23 mouse cellular contexts compared by ENCODE assay signal in the genomic region with DNA sequence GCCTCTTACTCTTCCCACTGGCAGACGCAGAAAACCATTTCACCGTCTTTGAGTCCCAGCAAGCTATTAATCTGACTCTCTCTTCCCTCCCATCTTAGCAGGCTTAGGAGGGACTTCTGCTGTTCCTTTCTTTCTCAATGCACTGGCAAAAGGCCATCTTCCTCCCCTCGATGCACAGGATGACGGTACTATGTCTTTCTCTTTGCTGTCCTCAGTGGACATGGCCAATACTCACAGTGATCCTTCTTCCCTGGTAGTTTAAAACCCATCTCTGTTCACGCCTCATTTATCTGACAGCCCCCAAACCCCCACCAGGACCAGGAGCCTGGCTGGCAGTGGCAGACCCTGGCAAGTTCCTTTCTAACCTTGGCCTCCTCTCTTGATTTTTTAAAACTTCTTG. TPM values are rescaled to one million over a fixed set of nuclear protein-coding genes. Genes with fewer than 3 reads are reported as not detected.
DNase-seq lines count a peak whose midpoint lies in the region; ATAC-seq and TF ChIP-seq lines count a peak whose summit lies in the region.
"Had no signal": no experiment of that assay in that cellular context is flagged by ENCODE, and none has a peak within 500 bp of the region (broad histone marks: within the 10 kb centered on the region; RNA-seq: fewer than 3 reads in every experiment).

No protein-coding gene starts in this region.

- H3K4me3 ChIP-seq in hindbrain, embryonic 15.5 days, result no peak overlapping the region
- no peak overlapping the region for H3K4me3 ChIP-seq in hindbrain, embryonic 14.5 days (replicated peaks; ENCODE audit: low read length)
- no peak overlapping the region for H3K4me3 ChIP-seq in limb, embryonic 14.5 days (replicated peaks; ENCODE audit: low read length)
- no peak overlapping the region for H3K4me3 ChIP-seq in limb, embryonic 10.5 days
- H3K4me3 ChIP-seq in midbrain, postnatal 0 days (ENCODE audit: low read depth, low read length), result no peak overlapping the region
- H3K4me3 ChIP-seq in midbrain, embryonic 15.5 days, result no peak overlapping the region
- H3K4me3 ChIP-seq: erythroblast, embryonic 14.5 days; forebrain, embryonic 13.5 days; hindbrain, embryonic 10.5 days; liver, embryonic 15.5 days; megakaryocyte, embryonic 14.5 days; midbrain, embryonic 12.5 days; stomach, embryonic 15.5 days had no signal

- no peaks in the 10 kb centered on the region for H3K9me3 ChIP-seq in hindbrain, embryonic 15.5 days
- no peaks in the 10 kb centered on the region for H3K9me3 ChIP-seq in hindbrain, embryonic 14.5 days (ENCODE audit: control insufficient read depth, low read length)
- no peaks in the 10 kb centered on the region for H3K9me3 ChIP-seq in limb, embryonic 14.5 days (ENCODE audit: control insufficient read depth, low read length)
- no peaks in the 10 kb centered on the region for H3K9me3 ChIP-seq in limb, embryonic 10.5 days (replicated peaks)
- H3K9me3 ChIP-seq in midbrain, postnatal 0 days (ENCODE audit: low read length), result no peaks in the 10 kb centered on the region
- no peaks in the 10 kb centered on the region for H3K9me3 ChIP-seq in midbrain, embryonic 15.5 days
- H3K9me3 ChIP-seq: forebrain, embryonic 13.5 days; hindbrain, embryonic 10.5 days; liver, embryonic 15.5 days; midbrain, embryonic 12.5 days; stomach, embryonic 15.5 days had no signal

- no peak for DNase-seq in hindbrain, embryonic 14.5 days (ENCODE audit: low spot score)
- peak; percentile 16 for DNase-seq in limb, embryonic 14.5 days (ENCODE audit: low spot score)
- no peak for DNase-seq in limb, embryonic 10.5 days (ENCODE audit: low spot score)
- DNase-seq in midbrain, postnatal 0 days (ENCODE audit: low spot score), result peak; percentile 76
- DNase-seq in brain, embryonic 14.5 days (ENCODE audit: low read depth), result peak; percentile 30
- DNase-seq: adrenal gland, adult 2 months; cerebellum, adult 11 months; cerebellum, adult 9-10 months; gastrocnemius, postnatal 14 days; heart, postnatal 14 days; kidney, adult 2 months; right cerebral cortex, postnatal 25 days had no signal

- TF ChIP-seq CTCF in midbrain, postnatal 0 days (IDR thresholded peaks at IDR 0.05), result no peak
- TF ChIP-seq CTCF in brain, embryonic 14.5 days (IDR thresholded peaks at IDR 0.05; ENCODE audit: borderline replicate concordance, extremely low read depth, insufficient read depth, insufficient read length), result no peak

- 0 out of 2 replicates have a peak, but pooled peaks have one; percentile 23 for ATAC-seq in hindbrain, embryonic 15.5 days (ENCODE audit: low FRiP score, low read depth)
- ATAC-seq in hindbrain, embryonic 14.5 days (ENCODE audit: low FRiP score), result no peak
- ATAC-seq in limb, embryonic 14.5 days (ENCODE audit: low FRiP score, low read depth), result no peak
- no peak for ATAC-seq in midbrain, postnatal 0 days (ENCODE audit: low FRiP score)
- no peak for ATAC-seq in midbrain, embryonic 15.5 days (replicated peaks)
- ATAC-seq: activated CD4-positive, CD25-positive, alpha-beta regulatory T cell, adult 4 months; CD4-positive, CD25-positive, alpha-beta regulatory T cell, adult 4 months; forebrain, embryonic 13.5 days had no signal

- no peak for TF ChIP-seq POLR2A in limb, embryonic 14.5 days (IDR thresholded peaks at IDR 0.05; ENCODE audit: borderline replicate concordance, extremely low read depth, insufficient read depth, insufficient read length)
- TF ChIP-seq POLR2A in brain, embryonic 14.5 days (IDR thresholded peaks at IDR 0.05; ENCODE audit: borderline replicate concordance, extremely low read depth, insufficient read depth, insufficient read length, poor library complexity, severe bottlenecking), result no peak

- H3K36me3 ChIP-seq in hindbrain, embryonic 15.5 days, result no peaks in the 10 kb centered on the region
- no peaks in the 10 kb centered on the region for H3K36me3 ChIP-seq in hindbrain, embryonic 14.5 days (replicated peaks; ENCODE audit: control insufficient read depth, insufficient read depth)
- H3K36me3 ChIP-seq in limb, embryonic 14.5 days (ENCODE audit: control insufficient read depth, insufficient read depth, low read length), result no peaks in the 10 kb centered on the region
- H3K36me3 ChIP-seq in limb, embryonic 10.5 days, result no peaks in the 10 kb centered on the region
- H3K36me3 ChIP-seq in midbrain, postnatal 0 days (ENCODE audit: insufficient read depth, low read length), result no peaks in the 10 kb centered on the region
- H3K36me3 ChIP-seq in midbrain, embryonic 15.5 days (replicated peaks), result no peaks in the 10 kb centered on the region
- H3K36me3 ChIP-seq: hindbrain, embryonic 10.5 days; liver, embryonic 15.5 days; midbrain, embryonic 12.5 days; stomach, embryonic 15.5 days had no signal

- H3K27me3 ChIP-seq in hindbrain, embryonic 15.5 days, result no peaks in the 10 kb centered on the region
- H3K27me3 ChIP-seq in hindbrain, embryonic 14.5 days (ENCODE audit: control insufficient read depth, insufficient read depth, low read length), result no peaks in the 10 kb centered on the region
- H3K27me3 ChIP-seq in limb, embryonic 14.5 days (ENCODE audit: control insufficient read depth, insufficient read depth, low read length), result no peaks in the 10 kb centered on the region
- H3K27me3 ChIP-seq in limb, embryonic 10.5 days (ENCODE audit: low read depth, poor library complexity, severe bottlenecking), result no peaks in the 10 kb centered on the region
- no peaks in the 10 kb centered on the region for H3K27me3 ChIP-seq in midbrain, postnatal 0 days (ENCODE audit: insufficient read depth, low read length)
- H3K27me3 ChIP-seq in midbrain, embryonic 15.5 days (replicated peaks), result no peaks in the 10 kb centered on the region
- H3K27me3 ChIP-seq: forebrain, embryonic 13.5 days; liver, embryonic 15.5 days; midbrain, embryonic 12.5 days; stomach, embryonic 15.5 days had no signal

- no peak overlapping the region for H3K4me2 ChIP-seq in hindbrain, embryonic 15.5 days
- no peak overlapping the region for H3K4me2 ChIP-seq in hindbrain, embryonic 14.5 days (replicated peaks)
- no peak overlapping the region for H3K4me2 ChIP-seq in limb, embryonic 14.5 days (replicated peaks; ENCODE audit: low read depth, low read length, severe bottlenecking)
- H3K4me2 ChIP-seq in midbrain, postnatal 0 days (ENCODE audit: low read depth, low read length, poor library complexity, severe bottlenecking), result no peak overlapping the region
- no peak overlapping the region for H3K4me2 ChIP-seq in midbrain, embryonic 15.5 days
- H3K4me2 ChIP-seq: forebrain, embryonic 13.5 days; liver, embryonic 15.5 days; midbrain, embryonic 12.5 days; stomach, embryonic 15.5 days had no signal

- 54% methylated on average over 5 of the region's 5 CpGs for WGBS in hindbrain, embryonic 15.5 days
- 58% methylated on average over 5 of the region's 5 CpGs for WGBS in hindbrain, embryonic 14.5 days
- WGBS in limb, embryonic 14.5 days, result 74% methylated on average over 5 of the region's 5 CpGs
- 79% methylated on average over 5 of the region's 5 CpGs for WGBS in limb, embryonic 10.5 days
- whole genome bisulfite sequencing in midbrain, postnatal 0 days, result 46% methylated on average over 5 of the region's 5 CpGs
- WGBS in midbrain, embryonic 15.5 days, result 56% methylated on average over 5 of the region's 5 CpGs

- H3K9ac ChIP-seq in hindbrain, embryonic 15.5 days, result no peak overlapping the region
- H3K9ac ChIP-seq in hindbrain, embryonic 14.5 days, result no peak overlapping the region
- no peak overlapping the region for H3K9ac ChIP-seq in limb, embryonic 14.5 days (ENCODE audit: low read depth, low read length, severe bottlenecking)
- no peak overlapping the region for H3K9ac ChIP-seq in midbrain, postnatal 0 days (replicated peaks; ENCODE audit: low read length, poor library complexity, severe bottlenecking)
- H3K9ac ChIP-seq in midbrain, embryonic 15.5 days, result no peak overlapping the region
- H3K9ac ChIP-seq: forebrain, embryonic 13.5 days; liver, embryonic 15.5 days; midbrain, embryonic 12.5 days; stomach, embryonic 15.5 days had no signal

- no peak overlapping the region for H3K27ac ChIP-seq in hindbrain, embryonic 15.5 days (replicated peaks)
- no peak overlapping the region for H3K27ac ChIP-seq in hindbrain, embryonic 14.5 days
- H3K27ac ChIP-seq in limb, embryonic 14.5 days (replicated peaks; ENCODE audit: low read depth, low read length), result no peak overlapping the region
- H3K27ac ChIP-seq in limb, embryonic 10.5 days, result no peak overlapping the region
- no peak overlapping the region for H3K27ac ChIP-seq in midbrain, postnatal 0 days (ENCODE audit: low read depth, low read length)
- no peak overlapping the region for H3K27ac ChIP-seq in midbrain, embryonic 15.5 days
- H3K27ac ChIP-seq: forebrain, embryonic 13.5 days; hindbrain, embryonic 10.5 days; liver, embryonic 15.5 days; midbrain, embryonic 12.5 days; stomach, embryonic 15.5 days had no signal

- H3K4me1 ChIP-seq in hindbrain, embryonic 15.5 days (replicated peaks), result no peaks in the 10 kb centered on the region
- H3K4me1 ChIP-seq in hindbrain, embryonic 14.5 days (replicated peaks; ENCODE audit: control insufficient read depth, insufficient read depth, low read length), result no peaks in the 10 kb centered on the region; the same call in 1 of the 2 replicates
- no peaks in the 10 kb centered on the region for H3K4me1 ChIP-seq in limb, embryonic 14.5 days (ENCODE audit: control insufficient read depth, insufficient read depth, low read length)
- 0 out of 2 replicates have a peak, but pooled peaks cover 3% of the 10 kb centered on the region for H3K4me1 ChIP-seq in limb, embryonic 10.5 days
- no peaks in the 10 kb centered on the region for H3K4me1 ChIP-seq in midbrain, postnatal 0 days (ENCODE audit: insufficient read depth, low read length)
- H3K4me1 ChIP-seq in midbrain, embryonic 15.5 days, result no peaks in the 10 kb centered on the region
- H3K4me1 ChIP-seq: liver, embryonic 15.5 days; megakaryocyte, embryonic 14.5 days; stomach, embryonic 15.5 days had no signal

RNA-seq across cellular contexts. Expression of gene Map10, which starts 22.8 kb away (rescaled TPM):
- 7.5 and 7.7 TPM in 2 replicates for polyA plus RNA-seq in hindbrain, embryonic 15.5 days (2015; fragmentation: Nextera tagmentation; extraction: Ambion mirVana)
- 8.7 and 10.2 TPM in 2 replicates for polyA plus RNA-seq in hindbrain, embryonic 14.5 days (2014; fragmentation: Nextera tagmentation; extraction: Ambion mirVana)
- polyA plus RNA-seq in limb, embryonic 14.5 days (2012; rRNA removed), result 3.4 and 3.6 TPM in 2 replicates
- polyA plus RNA-seq in limb, embryonic 14.5 days (2014; fragmentation: Nextera tagmentation; extraction: Ambion mirVana), result 6.0 and 8.6 TPM in 2 replicates
- 5.6 and 7.8 TPM in 2 replicates for polyA plus RNA-seq in limb, embryonic 10.5 days (2016; fragmentation: Nextera tagmentation; extraction: Ambion mirVana)
- 11.0 and 11.6 TPM in 2 replicates for total RNA-seq in midbrain, postnatal 0 days (2014; rRNA removed)
- polyA plus RNA-seq in midbrain, postnatal 0 days (2015; fragmentation: Nextera tagmentation; extraction: Ambion mirVana), result 5.8 and 6.9 TPM in 2 replicates
- 8.9 and 9.3 TPM in 2 replicates for polyA plus RNA-seq in midbrain, embryonic 15.5 days (2015; fragmentation: Nextera tagmentation; extraction: Ambion mirVana)
- 5.1 and 5.8 TPM in 2 replicates for polyA plus RNA-seq in brain, embryonic 14.5 days (2012; rRNA removed)
- polyA plus RNA-seq: erythroblast, embryonic 14.5 days had no signal

RNA-seq across cellular contexts. Expression of gene Ntpcr, which starts 37.3 kb away (rescaled TPM):
- 32.6 and 33.7 TPM in 2 replicates for polyA plus RNA-seq in hindbrain, embryonic 15.5 days (2015; fragmentation: Nextera tagmentation; extraction: Ambion mirVana)
- 35.0 and 38.6 TPM in 2 replicates for polyA plus RNA-seq in hindbrain, embryonic 14.5 days (2014; fragmentation: Nextera tagmentation; extraction: Ambion mirVana)
- polyA plus RNA-seq in limb, embryonic 14.5 days (2012; rRNA removed), result 39.0 TPM in 2 replicates
- polyA plus RNA-seq in limb, embryonic 14.5 days (2014; fragmentation: Nextera tagmentation; extraction: Ambion mirVana), result 39.7 and 45.3 TPM in 2 replicates
- 18.4 and 20.2 TPM in 2 replicates for polyA plus RNA-seq in limb, embryonic 10.5 days (2016; fragmentation: Nextera tagmentation; extraction: Ambion mirVana)
- total RNA-seq in midbrain, postnatal 0 days (2014; rRNA removed), result 23.5 and 24.1 TPM in 2 replicates
- 32.2 and 35.2 TPM in 2 replicates for polyA plus RNA-seq in midbrain, postnatal 0 days (2015; fragmentation: Nextera tagmentation; extraction: Ambion mirVana)
- polyA plus RNA-seq in midbrain, embryonic 15.5 days (2015; fragmentation: Nextera tagmentation; extraction: Ambion mirVana), result 29.8 and 30.8 TPM in 2 replicates
- polyA plus RNA-seq in brain, embryonic 14.5 days (2012; rRNA removed), result 27.9 and 30.4 TPM in 2 replicates

Comparison
In these comparisons a context has a peak if more than half of its experiments do, and no peak if none do; other contexts are left out.
1. DNase-seq: peak in limb, embryonic 14.5 days (single experiment), midbrain, postnatal 0 days (single experiment) and brain, embryonic 14.5 days (single experiment); none in hindbrain, embryonic 14.5 days (single experiment) and limb, embryonic 10.5 days (single experiment).